Comparison of ENCODE assay signal across 8 mouse cellular contexts in the genomic region with DNA sequence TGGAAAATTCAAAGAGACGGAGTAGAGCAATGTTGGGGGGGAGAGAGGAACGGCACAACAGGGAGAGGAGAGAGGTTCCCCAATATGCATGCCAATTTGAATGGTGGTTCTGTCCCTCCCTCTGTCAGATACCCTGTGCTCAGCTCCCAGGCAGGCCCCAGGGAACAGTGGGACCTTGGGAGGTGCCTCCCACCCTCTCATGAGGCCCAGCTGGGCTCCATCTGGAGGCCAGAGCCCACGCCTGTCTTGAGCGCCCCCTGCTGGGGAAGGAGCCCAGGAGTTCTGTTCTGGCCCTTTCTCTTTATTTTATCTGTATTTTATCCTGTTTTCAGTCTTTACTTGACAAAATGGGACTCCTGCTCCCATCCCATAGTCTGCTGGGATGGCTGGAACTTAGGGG. TPM values are rescaled to one million over a fixed set of nuclear protein-coding genes. Genes with fewer than 3 reads are reported as not detected.
A peak's percentile ranks its signal among the peaks of the same experiment; 100 is the strongest.
DNase-seq lines count a peak whose midpoint lies in the region; ATAC-seq lines count a peak whose summit lies in the region.

No protein-coding gene starts in this region.

- H3K27me3 ChIP-seq in embryonic facial prominence, embryonic 11.5 days (ENCODE audit: control insufficient read depth, insufficient read depth, low read length), result no peaks in the 10 kb centered on the region

- no peak overlapping the region for H3K9ac ChIP-seq in embryonic facial prominence, embryonic 11.5 days (replicated peaks; ENCODE audit: low read length)

- H3K4me2 ChIP-seq in embryonic facial prominence, embryonic 11.5 days (ENCODE audit: low read depth, low read length), result no peak overlapping the region

- no peaks in the 10 kb centered on the region for H3K36me3 ChIP-seq in embryonic facial prominence, embryonic 11.5 days (replicated peaks; ENCODE audit: control insufficient read depth, insufficient read depth, low read depth, low read length)

- DNase-seq in cerebellum, adult 8-10 months, result no peak
- DNase-seq in ovary, postnatal 36 days (ENCODE audit: low spot score), result peak; percentile 62
- no peak for DNase-seq in ovary, postnatal 10 days (ENCODE audit: low spot score)
- DNase-seq in embryonic facial prominence, embryonic 11.5 days (ENCODE audit: low spot score), result peak; percentile 76
- peak; percentile 71 to 80 for DNase-seq in kidney, postnatal 25 days
- DNase-seq in thymus, postnatal 0 days (ENCODE audit: low spot score), result peak; percentile 70

- no peaks in the 10 kb centered on the region for H3K4me1 ChIP-seq in embryonic facial prominence, embryonic 11.5 days (ENCODE audit: control insufficient read depth, insufficient read depth, low read length)

- WGBS in embryonic facial prominence, embryonic 11.5 days, result 41% methylated on average over 4 of the region's 4 CpGs

- H3K4me3 ChIP-seq in embryonic facial prominence, embryonic 11.5 days (ENCODE audit: low read depth, low read length), result no peak overlapping the region

- H3K9me3 ChIP-seq in embryonic facial prominence, embryonic 11.5 days (replicated peaks; ENCODE audit: control insufficient read depth, low read length), result no peaks in the 10 kb centered on the region

- ATAC-seq in cerebellum, adult (ENCODE audit: insufficient number of reproducible peaks, low FRiP score, low TSS enrichment), result 0 out of 2 replicates have a peak, but pooled peaks have one; percentile 15
- no peak for ATAC-seq in embryonic facial prominence, embryonic 11.5 days (replicated peaks; ENCODE audit: insufficient number of reproducible peaks, low FRiP score, low TSS enrichment, low read depth)
- ATAC-seq in megakaryocyte, adult 5-6 weeks (ENCODE audit: poor library complexity, severe bottlenecking), result peak; percentile 83

- H3K27ac ChIP-seq in embryonic facial prominence, embryonic 11.5 days (replicated peaks; ENCODE audit: low read depth, low read length), result no peak overlapping the region

RNA-seq across cellular contexts. Expression of a gene that starts 27.5 kb away (rescaled TPM):
- 0.45 TPM in 1 of 2 replicates, not detected in the other for polyA plus RNA-seq in embryonic facial prominence, embryonic 11.5 days (2014; fragmentation: Nextera tagmentation; extraction: Ambion mirVana)
- total RNA-seq in megakaryocyte, adult 5-6 weeks (2015), result not detected in 2 replicates
- total RNA-seq in megakaryocyte, adult 5-6 weeks (2017), result not detected in 2 replicates
- polyA plus RNA-seq in thymus, postnatal 0 days (2015; fragmentation: Nextera tagmentation; extraction: Ambion mirVana), result 0.44 TPM in 1 of 2 replicates, not detected in the other

RNA-seq across cellular contexts. Expression of a gene that starts 28.9 kb away (rescaled TPM):
- 50.2 and 57.5 TPM in 2 replicates for polyA plus RNA-seq in embryonic facial prominence, embryonic 11.5 days (2014; fragmentation: Nextera tagmentation; extraction: Ambion mirVana)
- total RNA-seq in megakaryocyte, adult 5-6 weeks (2015), result 42.6 and 43.6 TPM in 2 replicates
- 30.9 and 34.0 TPM in 2 replicates for total RNA-seq in megakaryocyte, adult 5-6 weeks (2017)
- 45.1 and 46.3 TPM in 2 replicates for polyA plus RNA-seq in thymus, postnatal 0 days (2015; fragmentation: Nextera tagmentation; extraction: Ambion mirVana)

RNA-seq across cellular contexts. Expression of a gene that starts 47.2 kb away (rescaled TPM):
- 6.3 and 6.6 TPM in 2 replicates for polyA plus RNA-seq in embryonic facial prominence, embryonic 11.5 days (2014; fragmentation: Nextera tagmentation; extraction: Ambion mirVana)
- not detected in 2 replicates for total RNA-seq in megakaryocyte, adult 5-6 weeks (2015)
- total RNA-seq in megakaryocyte, adult 5-6 weeks (2017), result not detected in 2 replicates
- 3.6 and 5.6 TPM in 2 replicates for polyA plus RNA-seq in thymus, postnatal 0 days (2015; fragmentation: Nextera tagmentation; extraction: Ambion mirVana)

Comparison
In these comparisons a context has a peak if more than half of its experiments do, and no peak if none do; other contexts are left out.
1. DNase-seq: peak in ovary, postnatal 36 days (single experiment), embryonic facial prominence, embryonic 11.5 days (single experiment), kidney, postnatal 25 days (2 of 2) and thymus, postnatal 0 days (single experiment); none in cerebellum, adult 8-10 months (single experiment) and ovary, postnatal 10 days (single experiment).